Mouse (Mus musculus): ENCODE measurements at regions not wholly inside any gene's neighbourhood (a gene's known extent, or its start where the extent isn't known, plus 50 kb on each side); places are given as distances from the start of the nearest gene placed in this dataset.

GRCm38 (mm10) chr6:120614526-120614925, 51.6 kb upstream of the Cecr2 start:
- no peaks in the 10 kb centered on the region for H3K36me3 ChIP-seq (ENCODE audit: control insufficient read depth, insufficient read depth, low read length, poor library complexity, severe bottlenecking)
- no peak for DNase-seq (ENCODE audit: low read depth, low spot score)
- no peaks in the 10 kb centered on the region for H3K27me3 ChIP-seq (ENCODE audit: control insufficient read depth, insufficient read depth, low read length, poor library complexity, severe bottlenecking)

GRCm38 (mm10) chr6:120612346-120612745, 53.8 kb upstream of the Cecr2 start:
- Histone ChIP-seq H3K36me3 (ENCODE audit: control insufficient read depth, insufficient read depth, low read length, poor library complexity, severe bottlenecking) (no peaks in the 10 kb centered on the region), H3K27me3 (ENCODE audit: control insufficient read depth, insufficient read depth, low read length, poor library complexity, severe bottlenecking) (no peaks in the 10 kb centered on the region)
- DNase-seq (ENCODE audit: low read depth, low spot score) = no peak

GRCm38 (mm10) chr6:120609858-120610257, 56.3 kb upstream of the Cecr2 start:
- no peaks in the 10 kb centered on the region for H3K27me3 ChIP-seq (ENCODE audit: control insufficient read depth, insufficient read depth, low read length, poor library complexity, severe bottlenecking)
- DNase-seq (ENCODE audit: low read depth, low spot score) = no peak
- no peaks in the 10 kb centered on the region for H3K36me3 ChIP-seq (ENCODE audit: control insufficient read depth, insufficient read depth, low read length, poor library complexity, severe bottlenecking)

GRCm38 (mm10) chr6:120605471-120605870, 60.7 kb upstream of the Cecr2 start:
- H3K27me3 ChIP-seq (ENCODE audit: control insufficient read depth, insufficient read depth, low read length, poor library complexity, severe bottlenecking) = no peaks in the 10 kb centered on the region
- no peaks in the 10 kb centered on the region for H3K36me3 ChIP-seq (ENCODE audit: control insufficient read depth, insufficient read depth, low read length, poor library complexity, severe bottlenecking)
- no peak for DNase-seq (ENCODE audit: low read depth, low spot score)

GRCm38 (mm10) chr6:120604020-120604958, 61.9 kb upstream of the Cecr2 start:
- DNase-seq (ENCODE audit: low read depth, low spot score) = peak; percentile 38
- Histone ChIP-seq H3K27me3 (ENCODE audit: control insufficient read depth, insufficient read depth, low read length, poor library complexity, severe bottlenecking) (no peaks in the 10 kb centered on the region), H3K36me3 (ENCODE audit: control insufficient read depth, insufficient read depth, low read length, poor library complexity, severe bottlenecking) (no peaks in the 10 kb centered on the region)

GRCm38 (mm10) chr6:120603454-120603853, 62.7 kb upstream of the Cecr2 start:
- Histone ChIP-seq H3K36me3 (ENCODE audit: control insufficient read depth, insufficient read depth, low read length, poor library complexity, severe bottlenecking) (no peaks in the 10 kb centered on the region), H3K27me3 (ENCODE audit: control insufficient read depth, insufficient read depth, low read length, poor library complexity, severe bottlenecking) (no peaks in the 10 kb centered on the region)
- DNase-seq (ENCODE audit: low read depth, low spot score) = peak; percentile 72

GRCm38 (mm10) chr6:120600376-120600775, 65.8 kb upstream of the Cecr2 start:
- Histone ChIP-seq H3K27me3 (ENCODE audit: control insufficient read depth, insufficient read depth, low read length, poor library complexity, severe bottlenecking) (no peaks in the 10 kb centered on the region), H3K36me3 (ENCODE audit: control insufficient read depth, insufficient read depth, low read length, poor library complexity, severe bottlenecking) (no peaks in the 10 kb centered on the region)
- no peak for DNase-seq (ENCODE audit: low read depth, low spot score)

GRCm38 (mm10) chr6:120598471-120598870, 67.4 kb upstream of the Hdhd5 start:
- no peak for DNase-seq (ENCODE audit: low read depth, low spot score)
- Histone ChIP-seq H3K27me3 (ENCODE audit: control insufficient read depth, insufficient read depth, low read length, poor library complexity, severe bottlenecking) (no peaks in the 10 kb centered on the region), H3K36me3 (ENCODE audit: control insufficient read depth, insufficient read depth, low read length, poor library complexity, severe bottlenecking) (no peaks in the 10 kb centered on the region)

GRCm38 (mm10) chr6:120597887-120598286, 66.8 kb upstream of the Hdhd5 start:
- no peak for DNase-seq (ENCODE audit: low read depth, low spot score)
- Histone ChIP-seq H3K27me3 (ENCODE audit: control insufficient read depth, insufficient read depth, low read length, poor library complexity, severe bottlenecking) (no peaks in the 10 kb centered on the region), H3K36me3 (ENCODE audit: control insufficient read depth, insufficient read depth, low read length, poor library complexity, severe bottlenecking) (no peaks in the 10 kb centered on the region)

- no peak for DNase-seq (ENCODE audit: low read depth, low spot score)
- Histone ChIP-seq H3K27me3 (ENCODE audit: control insufficient read depth, insufficient read depth, low read length, poor library complexity, severe bottlenecking) (no peaks in the 10 kb centered on the region), H3K36me3 (ENCODE audit: control insufficient read depth, insufficient read depth, low read length, poor library complexity, severe bottlenecking) (no peaks in the 10 kb centered on the region)
Measured at GRCm38 (mm10) chr6:120596717-120597116, 65.6 kb upstream of the Hdhd5 start.

- no peak for DNase-seq (ENCODE audit: low read depth, low spot score)
- H3K27me3 ChIP-seq (ENCODE audit: control insufficient read depth, insufficient read depth, low read length, poor library complexity, severe bottlenecking) = no peaks in the 10 kb centered on the region
- no peaks in the 10 kb centered on the region for H3K36me3 ChIP-seq (ENCODE audit: control insufficient read depth, insufficient read depth, low read length, poor library complexity, severe bottlenecking)
Measured at GRCm38 (mm10) chr6:120594463-120594862, 63.3 kb upstream of the Hdhd5 start.

GRCm38 (mm10) chr6:120592705-120593104, 61.6 kb upstream of the Hdhd5 start:
- Histone ChIP-seq H3K36me3 (ENCODE audit: control insufficient read depth, insufficient read depth, low read length, poor library complexity, severe bottlenecking) (no peaks in the 10 kb centered on the region), H3K27me3 (ENCODE audit: control insufficient read depth, insufficient read depth, low read length, poor library complexity, severe bottlenecking) (no peaks in the 10 kb centered on the region)
- DNase-seq (ENCODE audit: low read depth, low spot score) = no peak

- no peaks in the 10 kb centered on the region for H3K27me3 ChIP-seq (ENCODE audit: control insufficient read depth, insufficient read depth, low read length, poor library complexity, severe bottlenecking)
- DNase-seq (ENCODE audit: low read depth, low spot score) = peak; percentile 39
Measured at GRCm38 (mm10) chr6:120592031-120592681, 61.0 kb upstream of the Hdhd5 start.

GRCm38 (mm10) chr6:120590191-120590590, 59.1 kb upstream of the Hdhd5 start:
- DNase-seq (ENCODE audit: low read depth, low spot score) = no peak
- Histone ChIP-seq H3K27me3 (ENCODE audit: control insufficient read depth, insufficient read depth, low read length, poor library complexity, severe bottlenecking) (no peaks in the 10 kb centered on the region), H3K36me3 (ENCODE audit: control insufficient read depth, insufficient read depth, low read length, poor library complexity, severe bottlenecking) (no peaks in the 10 kb centered on the region)

More at GRCm38 (mm10) chr6:120592031-120592681, 61.0 kb upstream of the Hdhd5 start:
- H3K36me3 ChIP-seq (ENCODE audit: control insufficient read depth, insufficient read depth, low read length, poor library complexity, severe bottlenecking) = no peaks in the 10 kb centered on the region
